Mouse (Mus musculus) layer of hippocampus, adult 9-10 months (tissue): ENCODE data around the gene Relb.
"Not testable (repeated sequence)": the region's sequence is repeated elsewhere in the genome, so short reads cannot be mapped to it uniquely, and the experiment has no call there.

ENCODE experiments used
- DNase-seq: peaks from one replicate; pipeline ENCODE4 v3.0.0; 2022; ENCODE audit warnings: low spot score

Relb gene

DNA sequence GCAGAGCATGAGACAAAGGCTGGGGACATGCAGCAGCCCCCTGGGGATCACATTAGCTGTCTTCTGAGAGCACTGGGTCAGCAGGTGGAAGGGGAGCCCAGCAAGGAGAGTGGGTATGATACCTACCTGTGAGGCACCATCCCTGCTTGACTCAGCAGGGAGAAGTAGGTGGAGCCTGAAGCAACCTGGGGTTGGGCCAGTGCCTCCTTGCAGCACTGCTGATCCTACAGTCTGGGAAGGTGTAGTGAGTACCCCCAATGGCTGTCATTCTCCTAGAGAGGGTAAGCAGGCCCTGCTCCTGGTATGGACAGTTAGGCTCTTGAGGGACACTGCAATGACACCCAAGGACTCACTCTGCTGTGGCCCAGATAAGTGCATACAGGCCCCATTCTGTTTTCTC lies 3.0 kb upstream of the Relb start:
- DNase-seq = no peak

DNA sequence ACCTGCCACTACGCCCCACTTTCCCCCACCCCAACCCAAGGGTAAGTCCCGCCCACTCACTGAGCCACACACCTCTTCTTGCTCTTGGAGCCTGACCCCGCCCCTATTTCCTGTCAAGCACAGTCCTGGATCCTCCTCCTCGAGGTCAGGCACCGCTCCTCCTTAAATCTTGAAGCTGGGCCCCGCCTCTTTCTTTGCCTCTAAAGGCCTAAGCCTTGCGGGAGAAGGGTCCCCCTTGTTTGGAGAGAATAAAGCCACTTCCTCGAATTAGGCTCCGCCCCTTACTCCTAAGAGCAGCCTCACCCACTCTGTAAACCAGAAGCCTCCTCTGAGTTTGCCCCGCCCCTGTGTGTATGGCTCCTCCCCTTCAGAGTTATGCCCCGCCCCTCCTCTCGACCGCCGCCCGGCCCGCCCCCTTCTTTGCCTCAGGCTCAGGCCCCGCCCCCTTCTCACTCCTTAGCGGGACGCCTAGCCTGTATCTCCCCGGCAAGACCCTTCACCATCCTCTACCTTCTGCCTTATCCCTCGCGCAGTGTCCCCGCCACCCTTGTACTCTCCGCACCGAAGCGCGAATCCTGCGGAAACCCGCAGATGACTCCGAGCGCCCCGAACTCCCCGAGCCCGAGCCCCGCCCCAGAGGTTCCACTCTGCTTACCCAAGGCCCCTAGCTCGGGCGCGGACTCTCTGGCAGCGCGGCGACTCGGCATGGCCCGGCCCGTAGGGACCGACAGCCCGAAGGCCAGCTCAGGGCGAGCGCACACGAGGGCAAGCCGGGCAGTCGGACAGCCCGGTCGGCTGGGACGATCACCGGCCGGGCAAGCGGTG lies 490 bp downstream of the Relb start:
- DNase-seq = peak; percentile 82

DNA sequence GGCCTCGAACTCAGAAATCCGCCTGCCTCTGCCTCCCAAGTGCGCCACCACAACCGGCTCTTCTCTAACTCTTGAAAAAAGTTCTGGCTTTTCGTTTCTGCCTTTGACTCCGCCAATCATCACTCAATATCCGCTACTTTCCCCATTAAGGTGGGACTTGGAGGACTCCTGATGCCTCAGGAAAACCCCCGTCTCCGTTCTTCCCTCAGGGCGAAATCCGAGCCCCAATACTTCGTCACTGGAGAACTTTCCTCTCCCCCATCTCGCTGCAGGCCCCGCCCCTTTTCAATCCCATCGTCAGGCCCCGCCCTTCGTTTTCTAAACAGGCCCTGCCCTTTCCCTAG lies 1.1 kb downstream of the Relb start:
- no peak for DNase-seq

DNA sequence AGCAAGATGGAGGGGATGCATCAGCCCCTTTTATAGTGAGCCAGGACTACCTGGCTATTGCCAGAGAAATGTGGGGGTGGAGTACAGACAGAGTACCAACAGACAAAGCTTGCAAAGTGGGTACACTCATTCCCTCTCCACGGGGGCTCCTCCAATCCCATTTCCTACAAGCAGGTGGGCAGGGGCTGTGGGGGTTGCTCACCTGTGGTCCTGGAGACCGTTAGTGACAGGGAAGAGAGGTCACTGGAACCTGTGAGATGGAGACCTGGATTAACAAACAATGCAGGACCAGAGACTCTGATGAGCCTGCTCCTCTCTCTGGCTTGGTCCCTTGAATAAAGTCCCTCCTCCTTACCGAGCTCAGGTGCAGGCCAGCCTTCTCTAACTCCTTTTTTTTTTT lies 1.5 kb downstream of the Relb start:
- DNase-seq = no peak

DNA sequence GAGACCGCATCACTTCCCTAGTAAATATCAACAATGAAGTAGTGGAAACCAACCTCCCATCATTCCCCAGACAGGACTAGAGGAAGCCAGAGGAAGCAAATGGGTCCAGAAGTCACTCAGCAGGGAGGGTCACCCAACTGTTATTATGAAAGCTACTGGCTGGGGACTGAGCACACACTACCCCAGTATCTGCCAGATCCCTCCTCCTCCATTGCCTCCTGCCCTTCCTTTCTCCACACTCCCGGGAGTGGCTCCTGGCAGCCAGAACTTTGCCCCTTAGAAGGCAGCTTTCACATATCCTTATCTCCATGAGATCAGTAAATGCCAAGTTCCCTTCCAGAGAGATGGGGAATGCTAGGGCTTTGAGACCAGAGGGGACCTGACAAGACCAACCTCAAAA lies 5.8 kb downstream of the Relb start:
- DNase-seq = no peak

DNA sequence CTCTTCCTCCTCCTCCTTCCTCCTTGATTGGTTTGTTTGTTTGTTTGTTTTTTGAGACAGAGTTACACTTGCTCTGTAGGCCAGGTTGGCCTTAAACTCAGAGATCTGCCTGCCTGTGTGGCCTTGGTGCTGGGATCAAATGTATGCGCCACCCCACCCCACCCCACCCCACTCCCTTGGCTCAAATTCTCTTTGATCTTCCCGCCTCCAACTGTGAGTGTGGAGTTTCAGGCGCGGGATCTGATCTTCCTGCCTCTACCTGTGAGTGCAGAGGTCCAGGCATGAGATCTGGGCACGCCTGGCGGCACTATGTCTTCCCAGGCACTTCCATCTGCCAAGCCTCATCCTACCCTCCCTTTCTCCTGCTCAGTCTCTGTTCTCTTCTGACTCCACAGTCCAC lies 7.0 kb downstream of the Relb start:
- DNase-seq = no peak

DNA sequence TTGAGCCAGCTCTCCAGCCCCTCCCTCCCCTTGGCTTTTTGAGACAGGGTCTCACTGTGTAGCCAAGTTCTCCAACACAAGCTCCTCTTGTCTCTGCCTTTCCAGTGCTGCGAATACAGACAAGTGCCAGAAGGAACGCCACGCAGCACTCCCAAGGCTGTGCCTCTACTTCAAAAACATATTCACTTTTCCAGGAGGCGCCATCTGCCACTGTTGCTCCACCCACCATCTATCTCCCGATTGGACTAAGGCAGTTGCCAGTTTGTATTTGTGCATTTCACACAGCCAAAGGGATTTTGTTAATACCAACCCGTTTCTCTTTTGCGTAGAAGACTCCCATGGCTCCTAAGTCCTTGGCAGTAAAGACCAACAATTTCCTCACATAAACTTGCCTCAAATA lies 8.4 kb downstream of the Relb start:
- DNase-seq = no peak

DNA sequence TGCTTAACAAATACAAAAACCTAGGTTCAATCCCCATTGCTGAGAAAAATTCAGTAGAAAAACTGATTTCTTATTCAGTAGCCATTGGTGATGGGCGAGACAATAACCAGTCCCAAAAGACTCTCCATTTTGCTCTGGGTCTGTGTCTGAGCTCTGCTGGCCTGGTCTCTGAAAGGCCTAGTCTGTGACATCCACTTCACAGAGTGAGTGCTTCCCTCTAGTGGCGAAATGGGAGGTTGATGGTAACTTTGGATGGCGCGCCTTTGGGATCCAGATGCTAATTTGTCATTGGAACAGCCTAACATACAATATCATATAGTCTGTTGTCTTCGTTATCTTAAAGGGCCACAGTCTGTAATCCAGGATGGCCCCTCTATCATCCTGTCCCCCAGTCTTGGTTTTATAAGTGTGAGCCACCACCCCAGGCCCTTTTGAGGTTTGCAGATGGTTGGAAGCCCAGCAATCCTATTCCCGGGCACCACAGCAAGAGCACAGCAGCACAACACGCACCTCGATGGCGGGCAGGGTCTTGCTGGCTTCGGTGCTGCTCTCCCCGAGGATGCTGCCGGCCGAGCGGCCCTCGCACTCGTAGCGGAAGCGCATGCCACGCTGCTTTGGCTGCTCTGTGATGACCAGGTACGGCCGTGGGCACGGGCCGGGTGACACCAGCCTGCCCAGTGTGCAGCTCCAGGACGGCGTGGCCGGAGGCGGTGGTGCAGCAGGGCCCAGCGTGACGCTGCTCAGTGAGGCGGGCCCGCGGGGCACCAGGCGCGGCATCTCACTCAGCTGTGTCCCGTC lies 10.0 kb downstream of the Relb start:
- peak; percentile 82 for DNase-seq

DNA sequence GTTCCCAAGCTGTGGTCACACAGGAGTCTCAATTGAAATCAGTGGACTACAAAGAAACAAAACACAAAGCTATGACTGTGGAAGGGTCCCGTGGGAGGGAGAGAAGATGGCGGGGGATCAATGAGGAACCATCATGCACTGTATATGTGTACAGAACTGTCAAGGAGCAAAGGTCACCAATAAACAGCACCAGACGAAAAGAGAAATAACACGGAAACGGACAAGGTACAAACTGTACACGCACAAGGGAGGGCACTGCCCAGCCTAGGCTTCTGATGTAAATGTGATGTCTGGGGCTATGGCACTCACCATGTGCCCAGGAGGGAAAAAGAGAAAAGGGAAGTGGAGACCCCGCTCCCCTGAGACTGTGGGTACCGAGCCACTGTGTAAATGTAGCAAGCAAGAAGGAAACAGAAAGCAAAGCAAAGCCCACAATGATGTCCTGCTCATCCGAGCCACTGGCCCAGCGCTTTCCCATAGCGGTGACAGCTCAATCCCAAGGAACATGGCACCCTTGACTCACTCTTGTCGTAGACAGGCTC lies 14.1 kb downstream of the Relb start:
- DNase-seq = no peak

DNA sequence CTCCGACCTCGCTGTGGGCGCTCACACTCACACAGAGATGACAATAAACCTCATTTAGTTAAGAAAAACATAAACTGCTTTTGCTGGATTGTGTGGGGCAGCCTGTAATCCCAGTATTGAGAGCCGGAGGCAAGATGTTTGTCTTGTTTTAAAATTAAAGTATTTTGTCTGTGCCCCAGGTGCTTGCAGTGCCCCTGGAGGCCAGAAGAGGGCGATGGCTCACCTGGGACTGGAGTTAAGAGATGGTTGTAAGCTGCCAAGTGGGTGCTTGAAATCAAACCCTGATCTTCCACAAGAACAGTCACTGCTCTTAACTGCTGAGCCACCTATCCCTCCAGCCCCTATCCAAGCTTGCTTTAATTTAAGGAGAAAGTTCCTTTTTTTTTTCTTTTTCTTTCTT lies 18.3 kb downstream of the Relb start:
- DNase-seq = no peak

DNA sequence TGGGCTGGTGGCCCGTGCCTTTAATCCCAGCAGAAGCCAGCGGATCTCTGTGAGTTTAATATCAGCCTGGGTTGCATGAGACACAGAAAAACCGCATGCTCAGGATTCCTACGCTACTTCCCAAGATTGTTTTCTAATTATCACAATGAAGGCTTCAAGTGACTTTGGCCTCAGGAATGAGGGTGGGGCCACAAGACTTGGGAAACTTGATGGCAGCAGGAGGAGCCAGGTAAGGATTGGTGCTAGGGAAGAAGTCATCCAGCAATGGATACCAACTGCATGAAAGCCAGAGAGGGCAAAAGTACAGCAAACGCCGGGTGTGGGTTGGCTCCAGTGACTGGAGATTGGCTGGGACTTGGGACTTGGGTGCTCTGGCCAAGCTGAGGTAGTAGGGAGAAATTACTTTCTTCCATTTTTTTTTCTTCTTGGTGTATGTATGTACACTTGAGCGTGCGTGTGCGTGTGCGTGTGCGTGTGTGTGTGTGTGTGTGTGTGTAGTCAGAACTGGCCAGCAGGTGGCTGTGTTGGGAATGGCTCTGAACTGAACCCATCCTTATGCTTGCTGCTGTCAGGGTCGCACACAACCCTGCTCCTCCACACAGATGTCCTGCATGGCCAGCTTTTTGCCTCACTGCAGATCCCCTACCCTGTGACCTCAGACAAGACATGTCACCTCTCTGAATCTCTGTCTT lies 19.5 kb downstream of the Relb start:
- no peak for DNase-seq

DNA sequence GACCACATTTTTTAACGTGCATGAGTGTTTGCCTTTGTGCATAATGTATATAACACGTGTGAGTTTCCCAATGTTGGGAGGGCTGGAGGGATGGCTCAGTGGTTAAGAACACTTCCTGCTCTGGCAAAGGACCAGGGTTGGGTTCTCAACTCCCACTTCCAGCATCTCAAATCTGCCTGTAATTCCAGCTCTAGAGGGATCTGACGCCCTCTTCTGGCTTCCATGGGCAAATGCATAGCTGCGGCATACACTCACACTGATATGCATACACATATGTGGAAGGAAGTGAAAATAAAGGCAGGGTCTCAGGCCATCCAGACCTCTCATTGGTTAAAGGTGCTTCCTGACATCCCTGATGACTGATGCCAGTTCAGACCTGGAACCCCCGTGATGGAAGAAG lies 21.9 kb downstream of the Relb start:
- no peak for DNase-seq

DNA sequence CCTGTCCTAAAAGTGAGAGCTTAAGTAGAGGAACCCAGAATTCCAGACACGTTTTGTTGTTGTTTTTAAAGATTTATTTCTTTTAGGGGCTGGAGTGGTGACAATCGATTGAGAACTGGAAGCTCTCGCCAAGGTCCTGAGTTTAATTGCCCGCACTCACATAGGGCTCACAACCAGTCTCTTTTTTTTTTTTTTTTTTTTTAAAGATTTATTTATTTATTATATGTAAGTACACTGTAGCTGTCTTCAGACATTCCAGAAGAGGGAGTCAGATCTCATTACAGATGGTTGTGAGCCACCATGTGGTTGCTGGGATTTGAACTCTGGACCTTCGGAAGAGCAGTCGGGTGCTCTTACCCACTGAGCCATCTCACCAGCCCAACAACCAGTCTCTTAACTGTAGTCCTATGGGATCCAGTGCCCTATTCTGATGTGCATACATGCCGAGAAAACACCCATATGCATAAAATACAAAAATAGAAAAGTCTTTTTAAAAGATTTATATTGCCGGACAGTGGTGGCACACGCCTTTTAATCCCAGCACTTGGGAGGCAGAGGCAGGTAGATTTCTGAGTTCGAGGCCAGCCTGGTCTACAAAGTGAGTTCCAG lies 24.5 kb downstream of the Relb start:
- DNase-seq = not testable (repeated sequence)

DNA sequence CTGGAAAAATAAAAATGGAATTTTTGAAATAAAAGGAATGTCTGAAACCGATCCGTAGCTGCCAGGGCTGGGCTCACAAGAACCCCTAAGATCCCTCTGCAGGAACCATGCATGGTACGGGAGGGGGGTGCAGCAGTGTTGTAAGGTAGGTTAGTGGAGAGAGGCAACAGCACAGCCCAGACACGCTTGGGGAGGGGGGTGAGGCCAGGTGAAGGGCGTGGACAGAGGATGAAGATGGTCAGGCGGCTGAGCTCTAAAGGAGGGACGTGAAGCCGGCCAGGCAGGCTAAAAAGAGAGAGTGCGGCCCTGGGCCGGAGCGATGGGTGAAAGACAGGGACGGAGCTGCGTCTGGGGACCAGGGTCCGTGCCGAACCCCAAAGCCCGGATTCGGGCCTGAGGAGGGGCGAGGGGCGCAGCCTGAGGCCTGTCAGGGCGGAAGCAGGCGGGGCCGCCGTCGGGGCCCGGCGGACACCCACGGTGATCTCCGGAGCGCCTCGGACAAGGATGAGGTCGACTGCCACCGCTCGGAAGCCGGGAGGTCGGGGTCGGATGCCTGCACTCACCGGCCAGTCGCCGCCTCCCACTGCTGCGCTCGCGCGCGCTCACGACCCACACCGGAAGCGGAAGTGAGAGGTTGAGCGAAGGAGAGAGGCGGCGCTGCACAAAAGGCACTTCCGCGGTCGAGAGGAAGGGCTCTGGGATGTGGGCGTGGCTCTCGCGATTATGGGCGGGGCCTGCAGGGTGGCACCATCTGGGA lies 25.2 kb downstream of the Relb start, which contains the start of gene Clasrp:
Gene Clasrp, minus strand, starts transcription at position 638 of the 757 bp plus-strand sequence.
- peak; percentile 83 for DNase-seq

DNA sequence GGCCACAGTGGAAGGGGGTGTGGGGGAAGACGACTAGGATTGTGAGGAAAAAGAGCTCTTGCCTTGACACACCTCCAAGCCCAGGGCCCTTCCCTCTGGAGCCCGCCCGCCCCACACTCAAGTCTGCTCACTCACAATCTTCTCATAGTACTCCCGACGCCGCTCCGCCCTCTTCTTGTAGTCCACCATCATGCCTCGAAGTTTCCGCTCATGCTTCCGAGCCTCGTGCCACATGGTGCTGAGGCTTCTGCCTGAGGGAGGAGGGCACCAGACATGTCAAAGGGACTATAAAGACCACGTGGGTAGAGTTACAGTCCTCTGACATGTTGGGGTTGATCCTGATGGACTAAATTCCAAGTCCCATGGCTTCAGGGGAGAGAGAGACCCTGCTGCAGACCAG lies 26.2 kb downstream of the Relb start:
- no peak for DNase-seq

DNA sequence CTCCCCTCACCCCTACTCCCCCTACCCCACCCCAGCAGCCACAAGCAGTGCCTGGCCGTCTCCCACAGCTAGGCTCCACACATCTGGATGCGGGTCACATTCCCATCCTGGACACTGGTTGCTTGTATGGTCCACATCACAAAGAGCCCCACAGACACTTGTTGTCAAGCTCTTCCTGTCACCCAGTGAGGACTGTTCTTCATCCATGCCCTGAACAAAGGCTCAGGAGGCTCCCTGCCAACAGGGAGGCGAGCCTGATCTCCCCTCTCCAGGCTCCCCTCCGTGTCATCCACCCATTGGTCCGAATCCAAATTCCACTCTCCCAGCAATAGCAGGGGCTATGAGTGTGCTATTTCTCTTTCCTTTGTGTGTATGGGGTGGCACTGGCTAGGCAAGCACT lies 28.7 kb downstream of the Relb start:
- DNase-seq = no peak

DNA sequence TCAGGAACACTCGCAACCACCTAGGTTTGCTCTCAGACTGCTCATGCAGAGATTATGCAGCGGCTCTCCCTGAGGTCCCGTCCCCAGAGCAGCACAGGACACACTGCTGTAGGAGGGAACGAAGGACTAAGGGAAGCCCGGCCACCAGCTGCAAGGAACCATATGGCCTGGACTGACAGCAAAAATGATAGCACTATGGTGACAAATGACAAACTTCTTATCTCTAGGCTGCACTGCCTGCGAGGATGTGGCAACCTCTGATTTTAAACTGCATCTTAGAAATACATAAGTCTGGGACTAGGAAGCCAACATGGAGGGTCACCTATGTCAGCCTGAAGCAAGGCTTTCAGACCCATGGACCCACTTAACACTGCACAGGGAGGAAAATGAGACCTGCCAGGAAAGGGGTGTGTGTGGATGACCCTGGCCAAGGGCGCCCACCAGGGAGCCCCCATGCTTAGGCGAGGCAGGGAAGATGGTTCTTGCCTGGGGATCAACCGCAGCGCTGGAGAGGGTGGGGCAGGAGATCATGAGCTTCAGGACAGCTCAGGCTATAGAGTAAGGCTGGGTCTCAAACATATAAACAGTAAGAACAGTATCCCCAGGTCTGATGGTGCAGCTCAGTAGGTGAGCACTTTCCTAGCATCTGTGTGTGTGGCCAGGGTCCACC lies 36.0 kb downstream of the Relb start:
- no peak for DNase-seq

DNA sequence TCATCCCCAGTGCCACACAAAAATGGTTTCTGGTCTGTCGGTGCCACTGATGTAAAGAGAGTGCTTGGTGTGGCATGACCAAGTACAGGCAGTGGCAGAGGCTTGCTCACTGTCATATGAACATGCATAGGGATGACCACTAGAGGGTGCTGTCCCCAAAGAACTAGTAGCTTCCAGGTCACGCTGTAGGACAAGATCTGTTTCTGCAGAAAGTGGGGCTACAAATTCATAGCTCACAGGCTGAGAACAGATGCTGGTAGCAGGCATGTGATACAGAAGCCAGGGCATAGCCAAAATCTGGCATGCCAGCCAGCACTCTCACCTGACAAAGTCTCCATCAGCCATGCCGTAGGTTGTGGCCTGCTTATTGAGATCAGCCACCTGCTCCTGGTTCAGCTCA lies 39.3 kb downstream of the Relb start:
- peak; percentile 71 for DNase-seq

DNA sequence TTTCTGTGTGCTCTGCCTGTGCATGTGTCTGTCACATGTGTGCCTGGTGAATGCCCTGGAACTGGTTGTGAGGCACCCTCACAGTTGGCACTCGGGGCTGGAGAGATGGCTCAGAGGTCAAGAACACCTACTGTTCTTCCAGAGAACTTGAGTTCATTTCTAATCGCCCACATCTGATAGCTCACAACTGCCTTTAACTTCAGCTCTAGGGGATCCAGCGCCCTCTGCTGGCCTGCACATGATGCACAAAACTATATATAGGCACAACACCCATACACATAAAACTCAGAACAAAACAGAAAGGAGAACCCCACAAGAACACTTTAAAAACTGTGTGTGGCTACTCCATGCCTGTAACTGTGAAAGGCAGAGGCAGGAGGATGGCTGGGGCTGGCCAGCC lies 40.0 kb downstream of the Relb start:
- DNase-seq = no peak

DNA sequence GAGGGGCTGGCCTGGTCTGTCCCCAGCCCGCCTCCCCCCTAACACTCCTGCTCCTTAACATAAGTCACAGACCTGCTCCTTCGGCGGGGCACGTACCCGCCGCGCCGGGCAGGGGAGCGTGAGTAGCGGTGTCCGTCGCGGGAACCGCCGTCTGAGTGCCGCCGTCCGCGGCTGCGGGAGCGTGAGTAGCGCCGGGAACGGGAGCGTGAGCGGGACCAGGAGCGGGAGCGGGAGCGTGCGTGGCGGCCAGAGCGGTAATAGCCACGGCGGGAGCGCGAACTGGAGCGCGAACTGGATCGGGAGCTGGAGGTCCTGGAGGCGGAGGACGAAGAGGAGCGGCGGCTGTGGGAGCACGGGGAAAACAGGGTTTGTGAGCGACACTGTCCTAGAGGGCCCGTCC lies 43.0 kb downstream of the Relb start:
- no peak for DNase-seq

DNA sequence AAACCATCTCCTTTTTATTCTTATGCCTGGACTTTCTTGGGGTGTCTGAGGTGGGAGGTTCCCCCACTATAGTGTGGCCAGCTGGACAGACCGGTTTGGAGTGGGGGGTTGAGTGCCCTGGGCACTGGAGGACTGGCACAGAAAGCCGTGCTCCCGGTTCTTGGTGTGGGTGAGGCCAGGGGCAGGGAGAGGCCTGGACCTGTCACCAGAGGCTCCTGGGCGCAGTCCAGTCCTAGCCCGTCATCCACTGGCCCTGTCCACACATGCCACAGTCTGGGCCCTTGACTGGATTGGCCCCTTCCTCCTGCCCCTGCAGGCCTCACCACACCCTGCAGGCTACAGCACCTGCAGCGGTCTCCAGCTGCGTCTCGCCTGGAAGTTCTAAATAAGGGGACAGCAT lies 48.6 kb downstream of the Relb start:
- DNase-seq = no peak
